Mouse (Mus musculus) midbrain, embryonic 12.5 days (tissue): ENCODE measurements around the gene Hmbs. TPM values are rescaled to one million over a fixed set of nuclear protein-coding genes. Genes with fewer than 3 reads are reported as not detected.
"Not testable (repeated sequence)": the region's sequence is repeated elsewhere in the genome, so short reads cannot be mapped to it uniquely, and the experiment has no call there.

Experiments used
- ATAC-seq: fragments of 200-750 bp; cut with Nextera tagmentation; 2 replicates; pipeline ENCODE4 v1.8.0; 2017; ENCODE audit warnings: low read depth, moderate TSS enrichment, moderate library complexity; ENCODE audit not compliant: low FRiP score
- H3K27ac ChIP-seq: fragments of 300-500 bp; sonication (generic); replicated peaks from 2 replicates; pipeline ENCODE4 v1.5.1; 2016; ENCODE audit warnings: mild to moderate bottlenecking
- H3K27me3 ChIP-seq: fragments of 300-500 bp; sonication (generic); 2 replicates; pipeline ENCODE4 v1.6.1; 2016; ENCODE audit warnings: mild to moderate bottlenecking
- H3K36me3 ChIP-seq: fragments of 300-500 bp; sonication (generic); 2 replicates; pipeline ENCODE4 v1.6.1; 2016
- H3K4me1 ChIP-seq: fragments of 300-500 bp; sonication (generic); 2 replicates; pipeline ENCODE4 v1.6.1; 2016
- H3K4me2 ChIP-seq: fragments of 300-500 bp; sonication (generic); replicated peaks from 2 replicates; pipeline ENCODE4 v1.6.1; 2016; ENCODE audit warnings: mild to moderate bottlenecking, moderate library complexity
- H3K4me3 ChIP-seq: fragments of 300-500 bp; sonication (generic); 2 replicates; pipeline ENCODE4 v1.5.1; 2016; ENCODE audit warnings: mild to moderate bottlenecking
- H3K9ac ChIP-seq: fragments of 300-500 bp; sonication (generic); replicated peaks from 2 replicates; pipeline ENCODE4 v1.6.1; 2016; ENCODE audit warnings: mild to moderate bottlenecking, moderate library complexity
- H3K9me3 ChIP-seq: fragments of 300-500 bp; sonication (generic); 2 replicates; pipeline ENCODE4 v1.6.1; 2016; ENCODE audit warnings: mild to moderate bottlenecking
- WGBS: fragments of 180-500 bp; shearing (Covaris S2); methylation state at CpG from one replicate; pipeline ENCODE4 v1.1.7; 2016; 5-methylcytosine and 5-hydroxymethylcytosine counted together
- microRNA-seq: library from miRNA; unstranded; fragments of <30 nt; microRNA quantifications from one replicate; pipeline ENCODE4, GENCODE M21; 2017
- polyA plus RNA-seq: library from polyadenylated mRNA; unstranded; fragments of >200 nt; fragmentation: Nextera tagmentation; extraction: Ambion mirVana; gene quantifications from 2 replicates; pipeline ENCODE4 v1.2.1, GENCODE M21; 2016

Hmbs gene
- polyA plus RNA-seq, 1 experiment from 2014 or later, result 109 TPM

DNA sequence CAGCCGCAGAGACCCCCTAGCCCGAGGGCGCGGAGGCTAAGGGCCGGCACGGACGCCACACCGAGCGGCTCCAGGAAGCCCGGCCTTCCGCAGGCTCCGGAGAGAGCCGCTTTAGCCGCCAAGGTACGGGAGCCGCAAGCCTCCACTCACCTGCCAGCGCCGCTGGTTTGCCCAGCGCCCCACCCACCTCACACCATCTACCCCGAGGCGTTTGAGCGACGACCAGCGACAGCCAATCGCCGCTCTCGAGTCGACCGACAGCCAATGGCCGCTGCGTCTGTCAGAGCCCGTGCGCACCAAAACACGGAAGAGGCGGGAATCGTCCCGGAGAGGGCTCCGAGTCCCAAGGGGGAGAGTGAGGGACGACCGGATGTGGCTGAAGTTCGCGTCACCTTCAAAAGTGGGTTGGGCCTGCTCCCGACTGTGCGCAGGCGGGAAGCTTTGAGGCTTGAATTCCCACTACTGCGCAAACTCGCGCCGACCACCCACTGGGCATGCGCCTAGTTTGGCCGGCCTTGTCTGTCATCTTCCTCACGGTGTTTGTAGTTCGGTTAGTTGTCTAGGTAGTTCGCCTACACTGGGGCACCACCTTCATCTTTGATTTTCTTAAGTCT lies 38.5 kb downstream of the Hmbs start, which contains the start of gene Hinfp:
Hinfp (minus strand) TSS at position 206 of the 614 bp plus-strand sequence.
- WGBS, result under 1% methylated on average over 54 of the region's 54 CpGs
- no peaks in the 10 kb centered on the region for H3K9me3 ChIP-seq
- H3K4me1 ChIP-seq, result peaks cover 15% of the 10 kb centered on the region
- H3K36me3 ChIP-seq, result peaks cover 21% of the 10 kb centered on the region
- H3K27ac ChIP-seq, result peak within 1 kb of the TSS; percentile 74
- peak within 1 kb of the TSS; percentile 96 for H3K4me3 ChIP-seq
- no peaks in the 10 kb centered on the region for H3K27me3 ChIP-seq
- ATAC-seq, result peak; percentile 99
- peak within 1 kb of the TSS; percentile 92 for H3K9ac ChIP-seq
- peak within 1 kb of the TSS; percentile 72 for H3K4me2 ChIP-seq

DNA sequence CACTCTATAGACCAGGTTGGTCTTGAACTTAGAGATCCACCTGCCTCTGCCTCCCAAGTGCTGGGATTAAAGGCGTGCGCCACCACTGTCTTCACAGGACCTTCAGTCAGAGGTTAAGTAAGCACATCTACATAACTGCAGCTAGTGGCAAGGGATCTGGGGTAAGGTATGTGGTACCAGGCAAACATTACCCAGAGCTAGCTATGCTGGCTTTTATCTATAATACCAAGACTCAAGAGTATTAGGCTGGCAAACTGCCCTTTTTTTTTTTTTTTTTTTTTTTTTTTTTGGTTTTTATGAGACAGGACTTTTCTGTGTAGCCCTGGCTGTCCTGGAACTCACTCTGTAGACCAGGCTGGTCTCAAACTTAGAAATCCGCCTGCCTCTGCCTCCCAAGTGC lies 44.0 kb downstream of the Hmbs start:
- WGBS, result 94% methylated on average over 3 of the region's 3 CpGs
- Histone ChIP-seq H3K36me3 (peaks cover 72% of the 10 kb centered on the region), H3K4me1 (peaks cover 15% of the 10 kb centered on the region)
- not testable (repeated sequence) for ATAC-seq, H3K4me2 ChIP-seq, H3K9me3 ChIP-seq, H3K4me3 ChIP-seq, H3K9ac ChIP-seq, H3K27me3 ChIP-seq, H3K27ac ChIP-seq

DNA sequence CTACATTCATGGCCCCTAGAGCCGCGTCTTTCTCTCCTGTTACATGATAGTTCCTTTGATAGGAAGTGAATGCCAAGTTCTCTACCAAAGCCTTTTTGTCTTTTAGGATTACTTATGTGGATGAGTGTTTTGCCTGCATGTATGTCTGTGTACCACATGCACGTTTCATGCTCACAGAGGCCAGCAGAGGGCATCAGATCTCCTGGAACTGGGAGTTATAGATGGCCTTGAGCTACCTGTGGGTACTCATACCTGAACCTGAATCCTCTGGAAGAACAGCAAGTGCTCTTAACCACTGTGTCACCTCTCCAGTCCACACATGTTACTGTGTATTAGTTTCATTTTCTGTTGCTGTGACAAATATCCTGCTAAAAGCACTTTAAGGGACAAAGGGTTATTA lies 51.5 kb downstream of the Hmbs start:
- no peak overlapping the region for H3K4me3 ChIP-seq
- H3K4me1 ChIP-seq, result peaks cover 14% of the 10 kb centered on the region
- no peak overlapping the region for H3K9ac ChIP-seq
- 71% methylated on average over 3 of the region's 3 CpGs for WGBS
- H3K4me2 ChIP-seq, result no peak overlapping the region
- no peak overlapping the region for H3K27ac ChIP-seq
- H3K27me3 ChIP-seq, result no peaks in the 10 kb centered on the region
- no peaks in the 10 kb centered on the region for H3K9me3 ChIP-seq
- H3K36me3 ChIP-seq, result peaks cover 66% of the 10 kb centered on the region
- no peak for ATAC-seq

DNA sequence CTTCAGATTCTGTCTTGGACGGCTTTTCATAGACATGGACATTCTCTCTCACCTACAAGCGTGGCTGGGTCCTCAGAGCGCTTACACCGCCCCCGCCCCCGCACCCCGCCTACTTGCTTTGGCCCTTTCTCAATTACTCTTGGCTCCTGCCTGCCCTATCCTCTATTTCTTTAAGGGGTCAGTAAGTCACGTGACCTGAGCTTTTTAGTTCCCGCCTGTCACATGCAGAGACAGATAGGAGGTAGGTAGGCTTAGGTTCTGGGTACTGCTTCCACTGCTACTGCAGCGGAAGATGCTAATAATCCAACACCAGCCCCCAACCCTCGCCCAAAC lies 55.1 kb downstream of the Hmbs start:
- no peaks in the 10 kb centered on the region for H3K9me3 ChIP-seq
- peak overlapping the region; percentile 91; the same call in 1 of the 2 replicates for H3K9ac ChIP-seq
- peak overlapping the region; percentile 74; the same call in 1 of the 2 replicates for H3K27ac ChIP-seq
- peaks cover 34% of the 10 kb centered on the region for H3K36me3 ChIP-seq
- ATAC-seq, result 0 out of 2 replicates have a peak, but pooled peaks have one; percentile 11
- peak overlapping the region; percentile 76 for H3K4me3 ChIP-seq
- 6% methylated on average over 11 of the region's 11 CpGs for WGBS
- H3K4me2 ChIP-seq, result peak overlapping the region; percentile 84
- peaks cover 31% of the 10 kb centered on the region for H3K4me1 ChIP-seq
- peaks cover 12% of the 10 kb centered on the region; the same call in 1 of the 2 replicates for H3K27me3 ChIP-seq

DNA sequence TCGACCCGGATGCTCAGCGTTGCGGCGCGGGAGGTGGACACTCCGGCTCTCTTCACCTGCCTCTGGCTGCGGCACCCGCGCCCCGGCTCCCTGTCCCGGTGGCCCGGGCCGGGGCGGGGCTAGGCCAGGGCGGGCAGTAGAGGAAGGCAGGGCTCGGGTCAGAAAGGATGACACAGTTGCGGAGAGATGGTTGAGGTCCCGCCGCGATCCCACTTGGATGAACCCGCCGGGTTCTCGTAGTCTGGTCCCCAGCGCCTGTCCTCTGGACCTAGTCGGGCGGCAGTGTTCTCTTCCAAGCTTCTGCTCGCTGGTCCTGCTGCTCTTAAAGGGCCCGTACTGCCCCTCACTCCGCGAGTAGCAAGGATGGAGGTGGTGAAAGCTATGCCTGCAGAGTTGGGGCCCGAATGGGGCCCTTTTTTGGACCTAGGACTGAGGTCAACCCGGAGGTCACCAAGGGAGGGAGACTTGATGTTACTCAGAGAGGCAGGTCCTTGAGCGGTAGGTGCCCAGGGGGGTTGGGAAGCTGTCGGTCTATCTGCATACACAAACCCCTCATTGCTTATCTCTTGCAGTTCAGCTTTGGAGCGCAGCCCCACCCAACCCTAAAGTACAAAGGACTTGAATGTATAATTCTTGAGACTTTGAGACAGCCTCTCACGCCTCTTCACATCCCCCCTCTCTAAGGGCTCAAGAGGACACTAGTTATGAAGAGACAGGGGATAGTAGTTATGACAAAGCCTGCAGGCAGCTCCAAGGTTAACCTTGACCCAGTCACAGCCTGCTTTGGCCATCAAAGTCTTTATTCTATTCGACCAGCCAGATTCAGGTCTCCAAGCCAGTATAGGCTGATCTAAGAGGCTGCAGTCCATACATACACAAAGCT lies 55.7 kb downstream of the Hmbs start, which contains the start of gene Abcg4:
Abcg4 (minus strand) TSS at position 540 of the 883 bp plus-strand sequence.
- peak within 1 kb of the TSS; percentile 74 for H3K27ac ChIP-seq
- peaks cover 31% of the 10 kb centered on the region for H3K4me1 ChIP-seq
- peaks cover 30% of the 10 kb centered on the region for H3K36me3 ChIP-seq
- H3K4me2 ChIP-seq, result peak within 1 kb of the TSS; percentile 84
- peaks cover 12% of the 10 kb centered on the region; the same call in 1 of the 2 replicates for H3K27me3 ChIP-seq
- WGBS, result under 1% methylated on average over 38 of the region's 38 CpGs
- H3K9me3 ChIP-seq, result no peaks in the 10 kb centered on the region
- peak within 1 kb of the TSS; percentile 76 for H3K4me3 ChIP-seq
- H3K9ac ChIP-seq, result peak within 1 kb of the TSS; percentile 91
- peak; percentile 63 for ATAC-seq

DNA sequence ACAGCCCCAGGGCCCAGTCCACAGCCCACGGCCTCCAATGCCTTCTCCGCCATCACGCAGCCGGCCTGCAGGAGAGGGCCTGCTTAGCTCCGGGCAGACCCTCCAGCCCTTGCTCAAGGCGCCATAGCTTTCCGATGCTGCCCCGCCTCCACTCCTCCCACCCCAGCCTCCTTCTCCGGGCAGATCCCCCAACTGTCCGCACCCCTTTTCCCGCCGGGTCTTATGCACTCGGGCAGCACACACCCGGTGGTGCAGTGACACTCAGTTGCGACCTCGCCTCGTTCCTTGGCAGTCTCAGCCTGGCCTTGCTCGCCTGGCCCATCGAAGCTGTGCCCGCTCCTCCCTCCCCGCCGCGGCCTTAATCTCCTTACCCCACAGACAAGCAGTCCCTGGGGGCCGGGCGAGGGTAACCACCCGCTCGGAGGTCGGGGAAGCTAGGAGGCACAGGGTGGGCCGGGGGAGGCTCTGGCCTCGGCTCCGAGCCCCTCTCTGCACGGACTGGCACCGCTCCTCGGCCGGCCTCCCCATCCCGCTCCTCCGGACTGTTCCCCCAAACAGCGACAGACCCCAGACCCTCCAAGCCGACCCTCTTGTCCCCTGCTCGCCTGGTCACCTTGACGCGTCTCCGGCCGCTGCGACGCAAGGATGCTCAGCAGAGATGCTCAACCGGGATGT lies 56.5 kb downstream of the Hmbs start:
- Histone ChIP-seq H3K4me2 (peak overlapping the region; percentile 84), H3K27me3 (peaks cover 12% of the 10 kb centered on the region; the same call in 1 of the 2 replicates), H3K27ac (peak overlapping the region; percentile 74), H3K9ac (peak overlapping the region; percentile 91), H3K9me3 (no peaks in the 10 kb centered on the region), H3K4me3 (peak overlapping the region; percentile 76), H3K4me1 (peaks cover 31% of the 10 kb centered on the region), H3K36me3 (peaks cover 22% of the 10 kb centered on the region)
- ATAC-seq, result peak; percentile 72
- under 1% methylated on average over 46 of the region's 47 CpGs for WGBS

DNA sequence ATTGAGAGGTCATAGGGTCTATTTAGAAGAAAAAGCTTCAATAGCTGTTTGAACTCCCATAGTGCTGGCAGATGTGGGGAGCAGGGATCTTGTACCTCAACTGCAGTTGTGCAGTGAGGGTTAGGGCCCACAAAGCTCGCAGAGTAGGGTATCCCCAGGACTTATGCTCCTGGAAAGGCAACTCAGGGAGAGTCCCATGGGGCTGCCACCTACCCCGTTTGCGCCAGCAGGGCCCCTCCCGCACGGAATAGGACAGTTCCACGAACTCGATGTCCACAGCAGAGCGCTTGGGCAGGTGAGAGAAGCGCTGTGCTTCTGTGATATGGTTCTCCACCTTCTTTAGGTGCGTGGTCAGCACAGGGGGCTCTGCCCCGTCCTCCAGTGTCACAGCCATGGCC lies 57.0 kb downstream of the Hmbs start:
- Histone ChIP-seq H3K9me3 (no peaks in the 10 kb centered on the region), H3K4me3 (peak overlapping the region; percentile 76), H3K27ac (peak overlapping the region; percentile 74; the same call in 1 of the 2 replicates), H3K9ac (peak overlapping the region; percentile 91), H3K36me3 (peaks cover 17% of the 10 kb centered on the region), H3K4me2 (peak overlapping the region; percentile 84), H3K4me1 (peaks cover 31% of the 10 kb centered on the region), H3K27me3 (peaks cover 12% of the 10 kb centered on the region; the same call in 1 of the 2 replicates)
- peak; percentile 34; the same call in 1 of the 2 replicates for ATAC-seq
- 7% methylated on average over 11 of the region's 11 CpGs for WGBS

Small RNAs within 50 kb of the gene (microRNA-seq; reads per million reads assigned to microRNA genes)
- gene Gm44335, result not detected

Other genes starting within 250 kb of the Hmbs start
- gene Mfrp, start 242.5 kb downstream of the Hmbs start, polyA plus RNA-seq, result 0.10 TPM in 1 of 2 replicates, not detected in the other
- gene C1qtnf5, start 237.0 kb downstream of the Hmbs start, polyA plus RNA-seq, result 1.3 TPM in 2 replicates
- 0.24 and 0.43 TPM in 2 replicates for gene Gm49380, start 230.7 kb downstream of the Hmbs start, polyA plus RNA-seq
- gene Rnf26, start 230.7 kb downstream of the Hmbs start, polyA plus RNA-seq, result 60.6 and 64.2 TPM in 2 replicates
- gene Mcam, start 209.8 kb downstream of the Hmbs start, polyA plus RNA-seq, result 12.1 and 14.3 TPM in 2 replicates
- 27.2 and 32.0 TPM in 2 replicates for gene Cbl, start 110.2 kb downstream of the Hmbs start, polyA plus RNA-seq
- not detected in 2 replicates for gene Ccdc153, start 103.6 kb downstream of the Hmbs start, polyA plus RNA-seq
- 0.20 and 0.31 TPM in 2 replicates for gene Pdzd3, start 92.8 kb downstream of the Hmbs start, polyA plus RNA-seq
- gene Nlrx1, start 75.6 kb downstream of the Hmbs start, polyA plus RNA-seq, result 2.6 and 3.3 TPM in 2 replicates
- gene Abcg4, start 55.6 kb downstream of the Hmbs start, polyA plus RNA-seq, result 12.9 and 14.4 TPM in 2 replicates
- 33.9 and 38.5 TPM in 2 replicates for gene Hinfp, start 38.6 kb downstream of the Hmbs start, polyA plus RNA-seq
- gene C2cd2l, start 23.9 kb downstream of the Hmbs start, polyA plus RNA-seq, result 19.0 and 19.7 TPM in 2 replicates
- gene Dpagt1, start 18.2 kb downstream of the Hmbs start, polyA plus RNA-seq, result 34.7 and 39.1 TPM in 2 replicates
- 351 and 363 TPM in 2 replicates for gene H2afx, start 9.5 kb downstream of the Hmbs start, polyA plus RNA-seq
- gene Vps11, start 17.4 kb upstream of the Hmbs start, polyA plus RNA-seq, result 36.5 and 40.8 TPM in 2 replicates
- 36.2 and 39.4 TPM in 2 replicates for gene Hyou1, start 35.3 kb upstream of the Hmbs start, polyA plus RNA-seq
- gene Slc37a4, start 52.6 kb upstream of the Hmbs start, polyA plus RNA-seq, result 24.9 and 29.3 TPM in 2 replicates
- gene Rps25, start 62.9 kb upstream of the Hmbs start, polyA plus RNA-seq, result 1,381 and 1,435 TPM in 2 replicates
- gene Trappc4, start 63.4 kb upstream of the Hmbs start, polyA plus RNA-seq, result 269 and 272 TPM in 2 replicates
- 31.9 and 33.2 TPM in 2 replicates for gene Ccdc84, start 74.3 kb upstream of the Hmbs start, polyA plus RNA-seq
- not detected in 2 replicates for gene Foxr1, start 96.9 kb upstream of the Hmbs start, polyA plus RNA-seq
- not detected in 2 replicates for gene Upk2, start 110.7 kb upstream of the Hmbs start, polyA plus RNA-seq
- 10.2 and 10.4 TPM in 2 replicates for gene Bcl9l, start 138.6 kb upstream of the Hmbs start, polyA plus RNA-seq
- not detected in 2 replicates for gene Cxcr5, start 217.6 kb upstream of the Hmbs start, polyA plus RNA-seq